Mouse (Mus musculus) midbrain, embryonic 14.5 days (tissue): ENCODE measurements around the gene Afm. TPM values are rescaled to one million over a fixed set of nuclear protein-coding genes. Genes with fewer than 3 reads are reported as not detected.

ENCODE experiments used
- ATAC-seq: fragments of 200-750 bp; cut with Nextera tagmentation; 2 replicates; pipeline ENCODE4 v1.8.0; 2017; ENCODE audit warnings: moderate number of reproducible peaks, moderate library complexity; ENCODE audit not compliant: low FRiP score, low TSS enrichment
- DNase-seq: peaks from one replicate; pipeline ENCODE4 v3.0.0-alpha.2; 2015
- H3K27ac ChIP-seq: fragments of 300-500 bp; sonication (generic); replicated peaks from 2 replicates; pipeline ENCODE4 v1.5.1; 2014; ENCODE audit warnings: mild to moderate bottlenecking, low read depth, low read length, moderate library complexity
- H3K27me3 ChIP-seq: fragments of 300-500 bp; sonication (generic); 2 replicates; pipeline ENCODE4 v1.6.1; 2014; ENCODE audit warnings: low read length, control low read depth, mixed read lengths; ENCODE audit not compliant: control insufficient read depth, insufficient read depth
- H3K36me3 ChIP-seq: fragments of 300-500 bp; sonication (generic); 2 replicates; pipeline ENCODE4 v1.6.1; 2014; ENCODE audit warnings: low read length, control low read depth; ENCODE audit not compliant: control insufficient read depth, insufficient read depth
- H3K4me1 ChIP-seq: fragments of 300-500 bp; sonication (generic); 2 replicates; pipeline ENCODE4 v1.6.1; 2014; ENCODE audit warnings: mild to moderate bottlenecking, antibody characterized with exemption, low read length, control low read depth; ENCODE audit not compliant: control insufficient read depth, insufficient read depth
- H3K4me2 ChIP-seq: fragments of 300-500 bp; sonication (generic); 2 replicates; pipeline ENCODE4 v1.6.1; 2014; ENCODE audit warnings: mild to moderate bottlenecking, low read length, moderate library complexity
- H3K4me3 ChIP-seq: fragments of 300-500 bp; sonication (generic); replicated peaks from 2 replicates; pipeline ENCODE4 v1.5.1; 2014; ENCODE audit warnings: low read depth, low read length
- H3K9ac ChIP-seq: fragments of 300-500 bp; sonication (generic); replicated peaks from 2 replicates; pipeline ENCODE4 v1.6.1; 2014; ENCODE audit warnings: mild to moderate bottlenecking, low read length, moderate library complexity
- H3K9me3 ChIP-seq: fragments of 300-500 bp; sonication (generic); 2 replicates; pipeline ENCODE4 v1.6.1; 2016; ENCODE audit warnings: low read length, control low read depth, mixed read lengths; ENCODE audit not compliant: control insufficient read depth
- WGBS: fragments of 180-500 bp; shearing (Covaris S2); extraction: QIAGEN DNeasy Blood & Tissue Kit; methylation state at CpG from one replicate; pipeline ENCODE4 v1.1.7; 2014; 5-methylcytosine and 5-hydroxymethylcytosine counted together
- polyA plus RNA-seq: library from polyadenylated mRNA; unstranded; fragments of >200 nt; fragmentation: Nextera tagmentation; extraction: Ambion mirVana; gene quantifications from 2 replicates; pipeline ENCODE4 v1.2.1, GENCODE M21; 2014

Gene Afm
- polyA plus RNA-seq, 1 experiment from 2014 or later = not detected

GRCm38 (mm10) chr5:90588104-90588503, 69.4 kb downstream of the Afm start:
- H3K9ac ChIP-seq = no peak overlapping the region
- H3K36me3 ChIP-seq = no peaks in the 10 kb centered on the region
- H3K27me3 ChIP-seq = no peaks in the 10 kb centered on the region
- H3K27ac ChIP-seq = no peak overlapping the region
- 0 out of 2 replicates have a peak, but pooled peaks cover 3% of the 10 kb centered on the region for H3K4me1 ChIP-seq
- H3K4me3 ChIP-seq = no peak overlapping the region
- no peak overlapping the region for H3K4me2 ChIP-seq
- H3K9me3 ChIP-seq = no peaks in the 10 kb centered on the region
- no peak for DNase-seq
- 91% methylated on average over 5 of the region's 5 CpGs for WGBS
- ATAC-seq = no peak

- Histone ChIP-seq H3K9ac (peak overlapping the region; percentile 52; the same call in 1 of the 2 replicates), H3K27ac (no peak overlapping the region), H3K4me2 (peak overlapping the region; percentile 67), H3K4me1 (0 out of 2 replicates have a peak, but pooled peaks cover 3% of the 10 kb centered on the region), H3K9me3 (no peaks in the 10 kb centered on the region), H3K36me3 (no peaks in the 10 kb centered on the region), H3K4me3 (peak overlapping the region; percentile 40), H3K27me3 (no peaks in the 10 kb centered on the region)
- DNase-seq (peak; percentile 91), ATAC-seq (peak; percentile 66)
- WGBS = 22% methylated on average over 25 of the region's 25 CpGs
These were observed 70.2 kb downstream of the Afm start for GRCm38 (mm10) chr5:90588708-90589595.

- 86% methylated on average over 10 of the region's 10 CpGs for WGBS
- H3K27me3 ChIP-seq = no peaks in the 10 kb centered on the region
- DNase-seq = no peak
These were observed 71.9 kb downstream of the Afm start for GRCm38 (mm10) chr5:90590676-90591075.

GRCm38 (mm10) chr5:90591936-90592335, 73.2 kb downstream of the Afm start:
- DNase-seq (no peak), ATAC-seq (no peak)
- Histone ChIP-seq H3K27ac (no peak overlapping the region), H3K9me3 (no peaks in the 10 kb centered on the region), H3K4me1 (0 out of 2 replicates have a peak, but pooled peaks cover 3% of the 10 kb centered on the region), H3K9ac (no peak overlapping the region), H3K4me2 (no peak overlapping the region), H3K27me3 (no peaks in the 10 kb centered on the region), H3K36me3 (no peaks in the 10 kb centered on the region), H3K4me3 (no peak overlapping the region)
- WGBS = 93% methylated on average over 6 of the region's 6 CpGs

More at GRCm38 (mm10) chr5:90590676-90591075, 71.9 kb downstream of the Afm start:
- no peak overlapping the region for H3K27ac ChIP-seq
- no peaks in the 10 kb centered on the region for H3K9me3 ChIP-seq
- H3K36me3 ChIP-seq = no peaks in the 10 kb centered on the region
- H3K4me2 ChIP-seq = no peak overlapping the region
- H3K4me1 ChIP-seq = 0 out of 2 replicates have a peak, but pooled peaks cover 3% of the 10 kb centered on the region
- no peak overlapping the region for H3K4me3 ChIP-seq
- no peak overlapping the region for H3K9ac ChIP-seq
- no peak for ATAC-seq

- no peak for ATAC-seq
- WGBS = 94% methylated on average over 13 of the region's 13 CpGs
- Histone ChIP-seq H3K9ac (no peak overlapping the region), H3K9me3 (no peaks in the 10 kb centered on the region), H3K4me2 (no peak overlapping the region), H3K4me3 (no peak overlapping the region), H3K27me3 (no peaks in the 10 kb centered on the region), H3K36me3 (no peaks in the 10 kb centered on the region), H3K4me1 (no peaks in the 10 kb centered on the region), H3K27ac (no peak overlapping the region)
- no peak for DNase-seq
These were observed 76.2 kb downstream of the Afm start for GRCm38 (mm10) chr5:90594945-90595344.

- Histone ChIP-seq H3K27ac (no peak overlapping the region), H3K27me3 (no peaks in the 10 kb centered on the region), H3K4me2 (no peak overlapping the region), H3K4me1 (no peaks in the 10 kb centered on the region), H3K9ac (no peak overlapping the region), H3K36me3 (no peaks in the 10 kb centered on the region), H3K4me3 (no peak overlapping the region), H3K9me3 (no peaks in the 10 kb centered on the region)
- 89% methylated on average over 6 of the region's 6 CpGs for WGBS
- DNase-seq (no peak), ATAC-seq (no peak)
These were observed 77.4 kb downstream of the Afm start for GRCm38 (mm10) chr5:90596155-90596554.

- H3K4me2 ChIP-seq = no peak overlapping the region
- no peak overlapping the region for H3K4me3 ChIP-seq
- no peak overlapping the region for H3K9ac ChIP-seq
- H3K27me3 ChIP-seq = no peaks in the 10 kb centered on the region
- DNase-seq (peak; percentile 84), ATAC-seq (no peak)
- no peaks in the 10 kb centered on the region for H3K4me1 ChIP-seq
- H3K36me3 ChIP-seq = no peaks in the 10 kb centered on the region
- 25% methylated on average over 6 of the region's 6 CpGs for WGBS
- no peak overlapping the region for H3K27ac ChIP-seq
- no peaks in the 10 kb centered on the region for H3K9me3 ChIP-seq
These were observed 82.7 kb downstream of the Afm start for GRCm38 (mm10) chr5:90601469-90601868.
